Mouse (Mus musculus) erythroblast, embryonic 14.5 days (primary cell): ENCODE results near the gene Odf4. TPM values are rescaled to one million over a fixed set of nuclear protein-coding genes. Genes with fewer than 3 reads are reported as not detected.

ENCODE experiments used
- H3K27me3 ChIP-seq: 2 replicates; pipeline ENCODE4 v1.6.1; 2012; ENCODE audit warnings: inconsistent platforms; ENCODE audit not compliant: control insufficient read depth
- H3K36me3 ChIP-seq: 2 replicates; pipeline ENCODE4 v1.6.1; 2012; ENCODE audit warnings: mild to moderate bottlenecking, inconsistent platforms; ENCODE audit not compliant: control insufficient read depth
- H3K4me1 ChIP-seq: 2 replicates; pipeline ENCODE4 v1.6.1; 2012; ENCODE audit warnings: inconsistent platforms; ENCODE audit not compliant: control insufficient read depth
- H3K4me3 ChIP-seq: replicated peaks from 2 replicates; pipeline ENCODE3; 2012; ENCODE audit warnings: moderate library complexity, mild to moderate bottlenecking, inconsistent platforms
- H3K9me3 ChIP-seq: 2 replicates; pipeline ENCODE4 v1.6.1; 2012; ENCODE audit warnings: low read length, inconsistent platforms, mixed read lengths; ENCODE audit not compliant: control insufficient read depth
- GATA1 ChIP-seq: IDR thresholded peaks from 2 replicates; pipeline ENCODE4 v1.6.1; 2012; ENCODE audit warnings: low read length, inconsistent platforms, mixed read lengths
- TAL1 ChIP-seq: IDR thresholded peaks from 3 replicates; pipeline ENCODE4 v1.6.1; 2012; ENCODE audit warnings: low read length, inconsistent platforms, mixed read lengths
- polyA plus RNA-seq: library from polyadenylated mRNA; stranded (reverse); fragments of >175 nt; gene quantifications from 2 replicates; pipeline ENCODE4 v1.2.3, GENCODE M21; 2012

Odf4 gene
- polyA plus RNA-seq, 1 experiment: not detected

- Histone ChIP-seq H3K4me1 (peaks cover 56% of the 10 kb centered on the region), H3K4me3 (peak overlapping the region; percentile 76), H3K27me3 (peaks cover 3% of the 10 kb centered on the region), H3K9me3 (no peaks in the 10 kb centered on the region), H3K36me3 (peaks cover 34% of the 10 kb centered on the region)
- TF ChIP-seq TAL1: no peak
- TF ChIP-seq GATA1: no peak
Measured at GRCm38 (mm10) chr11:68900519-68901350, 26.1 kb downstream of the Odf4 start.

- Histone ChIP-seq H3K4me1 (peaks cover 59% of the 10 kb centered on the region), H3K27me3 (peaks cover 3% of the 10 kb centered on the region), H3K9me3 (no peaks in the 10 kb centered on the region), H3K4me3 (no peak overlapping the region), H3K36me3 (peaks cover 26% of the 10 kb centered on the region)
- TF ChIP-seq TAL1: no peak
Measured at GRCm38 (mm10) chr11:68899815-68900214, 27.1 kb downstream of the Odf4 start.

GRCm38 (mm10) chr11:68898790-68899189 is 28.1 kb downstream of the Odf4 start:
- Histone ChIP-seq H3K4me3 (no peak overlapping the region), H3K36me3 (peaks cover 16% of the 10 kb centered on the region), H3K4me1 (peaks cover 65% of the 10 kb centered on the region), H3K9me3 (no peaks in the 10 kb centered on the region), H3K27me3 (peaks cover 3% of the 10 kb centered on the region)
- no peak for TF ChIP-seq GATA1
- TF ChIP-seq TAL1: no peak

- H3K9me3 ChIP-seq: no peaks in the 10 kb centered on the region
- peaks cover 6% of the 10 kb centered on the region for H3K36me3 ChIP-seq
- peaks cover 71% of the 10 kb centered on the region for H3K4me1 ChIP-seq
- TF ChIP-seq TAL1 (no peak), GATA1 (no peak)
- peaks cover 3% of the 10 kb centered on the region for H3K27me3 ChIP-seq
- H3K4me3 ChIP-seq: no peak overlapping the region
Measured at GRCm38 (mm10) chr11:68897838-68898237, 29.0 kb downstream of the Odf4 start.

GRCm38 (mm10) chr11:68897120-68897519 is 29.8 kb downstream of the Odf4 start:
- no peaks in the 10 kb centered on the region for H3K9me3 ChIP-seq
- TF ChIP-seq GATA1 (no peak), TAL1 (no peak)
- H3K4me1 ChIP-seq: peaks cover 71% of the 10 kb centered on the region
- no peak overlapping the region for H3K4me3 ChIP-seq
- H3K36me3 ChIP-seq: no peaks in the 10 kb centered on the region
- H3K27me3 ChIP-seq: peaks cover 3% of the 10 kb centered on the region

GRCm38 (mm10) chr11:68896247-68896646 is 30.6 kb downstream of the Odf4 start:
- Histone ChIP-seq H3K36me3 (no peaks in the 10 kb centered on the region), H3K27me3 (peaks cover 3% of the 10 kb centered on the region), H3K9me3 (no peaks in the 10 kb centered on the region), H3K4me1 (peaks cover 75% of the 10 kb centered on the region), H3K4me3 (no peak overlapping the region)
- no peak for TF ChIP-seq TAL1
- no peak for TF ChIP-seq GATA1

GRCm38 (mm10) chr11:68893911-68894464 is 32.9 kb downstream of the Odf4 start:
- peaks cover 65% of the 10 kb centered on the region for H3K4me1 ChIP-seq
- no peaks in the 10 kb centered on the region for H3K27me3 ChIP-seq
- no peaks in the 10 kb centered on the region for H3K36me3 ChIP-seq
- no peak for TF ChIP-seq TAL1
- TF ChIP-seq GATA1: no peak
- no peak overlapping the region for H3K4me3 ChIP-seq
- H3K9me3 ChIP-seq: no peaks in the 10 kb centered on the region

- TF ChIP-seq TAL1 (no peak), GATA1 (no peak)
- Histone ChIP-seq H3K27me3 (no peaks in the 10 kb centered on the region), H3K4me1 (peaks cover 58% of the 10 kb centered on the region), H3K36me3 (no peaks in the 10 kb centered on the region), H3K4me3 (no peak overlapping the region), H3K9me3 (no peaks in the 10 kb centered on the region)
Measured at GRCm38 (mm10) chr11:68892233-68892832, 34.5 kb downstream of the Odf4 start.

GRCm38 (mm10) chr11:68891823-68892222 is 35.1 kb downstream of the Odf4 start:
- peaks cover 53% of the 10 kb centered on the region for H3K4me1 ChIP-seq

More at GRCm38 (mm10) chr11:68891823-68892222, 35.1 kb downstream of the Odf4 start:
- Histone ChIP-seq H3K36me3 (no peaks in the 10 kb centered on the region), H3K9me3 (no peaks in the 10 kb centered on the region), H3K4me3 (no peak overlapping the region), H3K27me3 (no peaks in the 10 kb centered on the region)
- TF ChIP-seq GATA1 (no peak), TAL1 (no peak)
